Mouse (Mus musculus): Measurements from ENCODE around the gene Ica1l. TPM values are rescaled to one million over a fixed set of nuclear protein-coding genes. Genes with fewer than 3 reads are reported as not detected.

Gene Ica1l
- total RNA-seq, 2 experiments from 2014 or later, result 0.40 to 0.44 TPM

DNA sequence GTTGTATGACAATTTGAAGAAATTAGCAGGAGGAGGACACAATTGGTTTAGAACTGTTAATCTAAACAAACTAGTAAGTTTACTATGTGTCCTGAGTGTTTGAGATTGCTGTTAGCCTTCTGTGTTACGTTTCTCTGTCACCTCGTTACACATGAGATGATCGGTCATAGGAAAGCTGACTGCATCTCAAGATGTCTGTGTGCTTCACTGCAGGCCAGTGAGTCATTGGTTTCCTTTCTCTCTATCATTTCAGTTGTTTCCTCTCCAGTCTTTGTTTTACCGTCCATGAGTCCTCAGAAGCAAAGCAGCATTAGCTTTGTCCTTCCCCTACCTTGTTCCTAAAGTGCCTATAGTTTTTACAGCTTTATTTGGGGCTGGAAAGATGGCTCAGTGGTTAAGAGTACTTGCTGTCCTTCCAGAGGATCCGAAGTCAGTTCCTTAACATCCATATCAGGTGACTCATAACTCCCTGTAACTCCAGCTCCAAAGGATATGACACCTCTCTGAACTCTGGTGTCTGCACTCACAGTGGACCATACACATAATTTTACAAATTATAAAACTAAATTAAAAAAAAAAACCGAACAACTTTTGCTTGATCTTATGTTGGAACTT lies 76.7 kb downstream of the Ica1l start:
- no peak for DNase-seq

DNA sequence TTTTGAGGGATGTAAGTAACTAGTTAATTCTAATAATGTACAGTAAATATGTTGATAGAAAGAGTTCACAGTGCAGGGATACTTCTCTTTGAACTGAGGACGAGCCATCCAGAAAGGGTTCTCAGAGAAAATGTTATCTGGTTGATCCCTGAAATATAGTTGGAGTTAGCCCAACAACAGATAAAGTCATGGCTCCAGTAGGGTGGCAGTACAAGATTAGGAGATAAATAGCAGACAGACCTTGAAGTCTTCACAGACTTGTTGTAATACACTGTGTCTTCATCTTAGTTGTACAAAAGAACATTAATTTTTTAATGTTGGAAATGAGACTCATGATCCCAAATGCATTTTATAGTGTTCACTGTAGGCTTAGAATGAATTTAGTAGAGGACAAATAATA lies 83.0 kb downstream of the Ica1l start:
- no peak for DNase-seq

DNA sequence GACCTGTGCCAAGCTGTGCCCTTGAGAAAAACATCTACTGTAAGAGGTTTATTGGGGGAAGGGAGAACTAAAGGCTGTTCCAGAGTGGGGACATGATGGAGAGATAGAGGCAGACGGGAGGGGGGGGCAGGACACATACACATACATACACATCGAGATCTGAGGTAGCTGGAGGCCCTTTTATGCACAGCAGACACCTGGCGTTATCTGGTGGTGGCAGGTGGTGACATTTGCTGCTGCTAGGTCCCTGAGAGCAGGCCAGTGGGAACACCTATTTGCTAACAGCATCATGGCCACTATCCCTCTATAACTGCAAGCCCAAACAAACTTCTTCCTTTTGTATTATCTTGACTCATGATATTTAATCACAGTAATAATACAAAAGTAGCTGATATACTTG lies 85.8 kb downstream of the Ica1l start:
- DNase-seq, result no peak

DNA sequence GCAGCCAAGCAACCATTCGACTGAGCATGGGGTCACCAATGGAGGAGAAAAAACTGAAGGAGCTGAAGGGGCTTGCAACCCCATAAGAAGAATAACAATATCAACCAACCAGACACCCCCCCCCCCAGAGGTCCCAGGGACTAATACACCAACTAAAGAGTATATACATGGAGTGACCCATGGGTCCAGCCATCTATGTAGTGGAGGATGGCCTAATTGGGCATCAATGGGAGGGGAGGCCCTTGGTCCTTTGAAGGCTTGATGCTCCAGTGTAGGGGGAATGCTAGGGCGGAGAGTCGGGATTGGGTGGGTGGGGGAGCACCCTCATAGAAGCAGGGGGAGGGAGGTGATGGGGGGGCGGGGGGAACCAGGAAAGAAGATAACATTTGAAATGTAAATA lies 95.5 kb downstream of the Ica1l start:
- no peak for DNase-seq

DNA sequence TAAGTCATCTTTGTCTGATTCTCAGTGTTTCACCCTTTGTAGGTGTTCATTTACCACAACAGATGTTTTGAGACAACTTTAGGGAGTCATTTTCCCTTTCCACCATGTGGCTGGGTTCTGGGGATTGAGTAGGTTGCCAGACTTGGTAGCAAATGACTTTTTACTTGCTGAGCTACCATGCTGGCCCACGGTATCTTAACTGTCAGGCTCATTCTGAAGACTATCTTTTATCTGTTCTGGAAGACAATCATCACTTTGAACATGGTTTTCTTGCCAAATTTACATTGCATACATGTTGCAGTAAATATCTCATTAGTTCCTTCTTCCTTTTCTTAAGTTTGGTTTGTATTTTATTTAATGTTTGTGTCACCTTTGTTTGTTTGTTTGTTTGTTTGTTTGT lies 97.0 kb downstream of the Ica1l start:
- no peak for DNase-seq

DNA sequence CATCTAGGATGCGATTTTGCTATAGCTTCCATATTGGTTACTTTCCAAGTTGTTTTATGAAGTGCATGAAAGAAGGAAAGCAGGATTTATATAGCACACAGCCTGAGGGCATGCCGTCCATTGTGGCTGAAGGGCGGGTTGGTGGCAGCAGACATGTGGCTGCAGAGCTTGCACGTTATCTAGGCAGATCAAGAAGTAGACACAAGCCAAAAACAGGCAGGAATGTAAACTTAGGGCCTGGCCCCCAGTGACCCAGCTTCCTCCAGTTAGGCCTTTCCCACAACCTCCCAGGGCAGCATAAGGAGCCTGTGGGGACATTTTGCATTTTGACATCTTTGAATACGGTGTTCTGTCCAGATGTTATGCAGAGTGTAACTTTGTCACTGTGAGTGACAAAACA lies 99.2 kb downstream of the Ica1l start:
- peak in 1 of 2 experiments; percentile 18 for DNase-seq

DNA sequence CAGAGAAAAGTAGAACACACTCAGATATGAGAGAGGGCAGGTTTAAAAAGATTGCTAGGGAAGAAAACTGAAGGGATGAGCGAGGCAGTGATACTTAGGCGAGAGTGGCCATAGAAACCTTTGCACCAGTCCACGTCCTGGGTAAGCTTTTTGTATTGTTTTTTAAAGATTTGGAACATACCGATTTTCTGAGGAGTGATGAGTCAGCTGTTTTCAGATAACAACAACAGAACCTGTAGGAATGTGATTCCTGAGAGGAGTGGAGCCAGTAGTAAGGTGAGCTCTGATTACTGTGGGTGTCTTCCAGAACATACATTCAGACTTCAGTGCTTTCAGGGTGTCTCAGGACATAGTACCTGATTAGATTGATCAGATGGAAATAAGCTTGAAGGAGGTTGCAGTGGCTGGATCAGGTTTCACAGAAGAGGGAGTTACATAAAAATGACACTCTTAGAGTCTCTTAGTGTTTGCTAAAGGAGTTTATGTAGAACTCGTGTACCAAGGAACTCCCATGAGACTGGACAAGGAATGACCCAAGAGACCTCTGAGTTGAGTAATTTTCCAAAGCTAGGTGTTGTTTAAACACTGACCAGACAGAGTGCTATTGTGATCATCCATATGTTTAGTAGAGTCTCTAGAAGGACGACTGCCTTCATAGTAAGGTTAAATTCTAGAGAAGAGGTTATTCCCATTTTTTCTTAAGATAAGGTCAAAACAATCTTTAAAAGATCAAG lies 100.8 kb downstream of the Ica1l start:
- DNase-seq, result no peak

DNA sequence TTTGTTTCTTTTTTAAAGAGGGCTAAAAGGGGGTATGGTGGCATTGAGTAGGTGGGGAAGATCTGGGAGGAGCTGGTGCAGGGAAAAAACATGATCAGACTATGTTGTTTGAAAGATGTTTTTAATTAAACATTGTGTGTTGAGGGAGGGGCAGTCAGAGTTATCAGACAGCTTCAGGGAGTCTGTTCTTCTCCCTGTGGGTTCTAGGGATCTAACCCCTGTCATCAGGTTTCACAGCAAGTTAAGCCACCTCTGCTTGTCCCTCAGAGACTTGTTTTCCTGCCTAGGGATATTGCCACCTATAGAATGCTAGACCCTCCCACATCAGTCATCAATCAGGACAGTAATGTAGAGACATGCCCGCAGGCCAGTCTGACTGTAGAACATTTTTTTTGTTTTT lies 101.9 kb downstream of the Ica1l start:
- DNase-seq, result no peak

DNA sequence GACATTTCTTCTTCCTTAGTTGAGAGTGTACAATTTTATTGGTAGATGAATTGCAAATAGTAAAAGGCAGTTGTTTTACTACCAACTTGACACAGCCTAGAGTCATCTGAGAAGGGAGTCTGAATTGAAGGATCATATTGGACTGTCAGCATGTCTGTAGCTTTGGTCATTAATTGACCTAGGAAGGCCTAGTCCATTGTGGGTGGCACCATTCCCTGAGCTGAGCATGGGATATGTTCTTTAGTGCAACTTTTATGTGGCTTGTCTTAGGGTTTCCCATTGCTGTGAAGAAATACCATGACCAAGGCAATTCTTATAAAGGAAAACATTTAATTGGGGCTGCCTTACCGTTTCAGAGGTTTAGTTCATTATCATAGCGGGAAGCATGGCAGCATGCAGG lies 110.0 kb downstream of the Ica1l start:
- no peak for DNase-seq

Other genes with a start within 250 kb of the Ica1l start
- 10 to 100 TPM; 24.1 to 37.5 TPM for gene Fam117b, start 130.2 kb downstream of the Ica1l start, total RNA-seq (2021)
- 1 to 10 TPM; 5.5 to 6.6 TPM for gene Carf, start 55.1 kb upstream of the Ica1l start, total RNA-seq (2021)
- gene Wdr12, start 55.5 kb upstream of the Ica1l start, total RNA-seq (2021), result 10 to 100 TPM; 11.0 to 12.6 TPM
- gene Nbeal1, start 137.4 kb upstream of the Ica1l start, total RNA-seq (2021), result 10 to 100 TPM; 48.4 to 49.9 TPM